Mouse (Mus musculus): ENCODE measurements around the gene Ntn4. TPM values are rescaled to one million over a fixed set of nuclear protein-coding genes. Genes with fewer than 3 reads are reported as not detected.

The Ntn4 gene
- total RNA-seq, 2 experiments from 2014 or later = 6.7 to 14.8 TPM

GRCm38 (mm10) chr10:93760429-93760828 lies 119.9 kb downstream of the Ntn4 start:
- no peak overlapping the region for H3K4me3 ChIP-seq
- H3K27ac ChIP-seq = no peak overlapping the region
- intact Hi-C loops (cut with DNase I) = loop anchor here (5.0 kb wide), 2 partner anchors 118 to 148 kb away; partner anchors contain the start of gene Ntn4
- no peak for DNase-seq
- no peak for TF ChIP-seq CTCF (IDR thresholded peaks at IDR 0.05)

- no peak for DNase-seq
- TF ChIP-seq CTCF (IDR thresholded peaks at IDR 0.05) = peak; percentile 72
- no peak overlapping the region for H3K4me3 ChIP-seq
- intact Hi-C loops (cut with DNase I) = loop anchor here (5.0 kb wide), 2 partner anchors 121 to 151 kb away; partner anchors contain the start of gene Ntn4
- H3K27ac ChIP-seq = no peak overlapping the region
These were observed 122.6 kb downstream of the Ntn4 start for GRCm38 (mm10) chr10:93763074-93763473.

- intact Hi-C loops (cut with DNase I) = no loop called here
- Histone ChIP-seq H3K4me3 (no peak overlapping the region), H3K27ac (no peak overlapping the region)
- TF ChIP-seq CTCF (IDR thresholded peaks at IDR 0.05) = no peak
- no peak for DNase-seq
These were observed 125.7 kb downstream of the Ntn4 start for GRCm38 (mm10) chr10:93766221-93766620.

- Histone ChIP-seq H3K27ac (peak overlapping the region; percentile 38; the same call in 1 of the 2 replicates), H3K4me3 (no peak overlapping the region)
- TF ChIP-seq CTCF (IDR thresholded peaks at IDR 0.05) = no peak
- intact Hi-C loops (cut with DNase I) = no loop called here
- DNase-seq = peak; percentile 23
These were observed 126.8 kb downstream of the Ntn4 start for GRCm38 (mm10) chr10:93767245-93767644.

GRCm38 (mm10) chr10:93768222-93768621 lies 127.7 kb downstream of the Ntn4 start:
- no peak for TF ChIP-seq CTCF (IDR thresholded peaks at IDR 0.05)
- peak overlapping the region; percentile 44 for H3K27ac ChIP-seq
- intact Hi-C loops (cut with DNase I) = no loop called here
- peak overlapping the region; percentile 54 for H3K4me3 ChIP-seq
- DNase-seq = no peak

- intact Hi-C loops (cut with DNase I) = no loop called here
- TF ChIP-seq CTCF (IDR thresholded peaks at IDR 0.05) = no peak
- Histone ChIP-seq H3K27ac (peak overlapping the region; percentile 46; the same call in 1 of the 2 replicates), H3K4me3 (no peak overlapping the region)
- DNase-seq = peak; percentile 31
These were observed 131.5 kb downstream of the Ntn4 start for GRCm38 (mm10) chr10:93771931-93772465.

- no peak for TF ChIP-seq CTCF (IDR thresholded peaks at IDR 0.05)
- H3K27ac ChIP-seq = no peak overlapping the region
- no peak overlapping the region for H3K4me3 ChIP-seq
- intact Hi-C loops (cut with DNase I) = no loop called here
- no peak for DNase-seq
These were observed 132.0 kb downstream of the Ntn4 start for GRCm38 (mm10) chr10:93772492-93772891.

GRCm38 (mm10) chr10:93776731-93777151 lies 136.3 kb downstream of the Ntn4 start:
- H3K27ac ChIP-seq = no peak overlapping the region; the same call in 1 of the 2 replicates
- intact Hi-C loops (cut with DNase I) = loop anchor here (1.0 kb wide), 2 partner anchors 165 to 182 kb away; no protein-coding TSS in a partner anchor
- TF ChIP-seq CTCF (IDR thresholded peaks at IDR 0.05) = no peak
- DNase-seq = no peak
- no peak overlapping the region for H3K4me3 ChIP-seq

GRCm38 (mm10) chr10:93777372-93777771 lies 136.9 kb downstream of the Ntn4 start:
- Histone ChIP-seq H3K27ac (peak overlapping the region; percentile 4; the same call in 1 of the 2 replicates), H3K4me3 (no peak overlapping the region)
- intact Hi-C loops (cut with DNase I) = loop anchor here (1.0 kb wide), 1 partner anchor 166 kb away; no protein-coding TSS in a partner anchor
- DNase-seq = peak; percentile 79
- peak; percentile 84 for TF ChIP-seq CTCF (IDR thresholded peaks at IDR 0.05)

GRCm38 (mm10) chr10:93783216-93784013 lies 142.9 kb downstream of the Ntn4 start:
- no peak for TF ChIP-seq CTCF (IDR thresholded peaks at IDR 0.05)
- intact Hi-C loops (cut with DNase I) = no loop called here
- H3K4me3 ChIP-seq = no peak overlapping the region

More at GRCm38 (mm10) chr10:93783216-93784013, 142.9 kb downstream of the Ntn4 start:
- H3K27ac ChIP-seq = no peak overlapping the region
- DNase-seq = no peak

Other genes with a start within 250 kb of the Ntn4 start
- gene Lta4h, start 187.3 kb upstream of the Ntn4 start, total RNA-seq (2021) = 10 to 100 TPM; 25.4 to 26.7 TPM
- under 1 TPM; 0.05 to 0.25 TPM for gene Hal, start 151.9 kb upstream of the Ntn4 start, total RNA-seq (2021)
- gene Amdhd1, start 100.6 kb upstream of the Ntn4 start, total RNA-seq (2021) = not detected
- gene Ccdc38, start 100.0 kb upstream of the Ntn4 start, total RNA-seq (2021) = not detected
- 1 to 10 TPM; 6.5 to 8.9 TPM for gene Snrpf, start 51.0 kb upstream of the Ntn4 start, total RNA-seq (2021)
- under 1 TPM; 0.31 to 0.33 TPM for gene Usp44, start 190.9 kb downstream of the Ntn4 start, total RNA-seq (2021)

Data from gastrocnemius, adult 2 months (tissue).